Mouse (Mus musculus) liver, adult 2 months (tissue): ENCODE data around the gene Rbmxl2. TPM values are rescaled to one million over a fixed set of nuclear protein-coding genes. Genes with fewer than 3 reads are reported as not detected.

Experiments
- DNase-seq: peaks from one replicate; pipeline ENCODE4 v3.0.0-alpha.2; 2011; ENCODE audit warnings: low read depth, low spot score; ENCODE audit errors: extremely low read depth
- H3K27ac ChIP-seq: fragments of 200-500 bp; replicated peaks from 2 replicates; pipeline ENCODE4 v1.5.1; 2012; ENCODE audit warnings: low read depth, mild to moderate bottlenecking, control low read depth, inconsistent platforms, low read length; ENCODE audit not compliant: insufficient read depth
- H3K27me3 ChIP-seq: fragments of 200-500 bp; 2 replicates; pipeline ENCODE4 v1.6.1; 2012; ENCODE audit warnings: mild to moderate bottlenecking, moderate library complexity, low read length, inconsistent platforms; ENCODE audit not compliant: control insufficient read depth, insufficient read depth
- H3K36me3 ChIP-seq: fragments of 200-500 bp; 2 replicates; pipeline ENCODE4 v1.6.1; 2012; ENCODE audit warnings: low read length, inconsistent platforms; ENCODE audit not compliant: control insufficient read depth, insufficient read depth
- H3K4me1 ChIP-seq: fragments of 200-500 bp; 2 replicates; pipeline ENCODE4 v1.6.1; 2011; ENCODE audit warnings: low read length; ENCODE audit not compliant: control insufficient read depth, insufficient read depth
- H3K4me3 ChIP-seq: fragments of 200-500 bp; 2 replicates; pipeline ENCODE4 v1.5.1; 2011; ENCODE audit warnings: low read depth, mild to moderate bottlenecking, control low read depth, low read length, moderate library complexity; ENCODE audit not compliant: insufficient read depth
- H3K79me2 ChIP-seq: fragments of 200-500 bp; 2 replicates; pipeline ENCODE4 v1.6.1; 2012; ENCODE audit warnings: inconsistent platforms, mild to moderate bottlenecking, low read length, moderate library complexity; ENCODE audit not compliant: control insufficient read depth, insufficient read depth
- H3K9ac ChIP-seq: fragments of 200-500 bp; 2 replicates; pipeline ENCODE4 v1.6.1; 2012; ENCODE audit warnings: low read depth, mild to moderate bottlenecking, control low read depth, inconsistent platforms, low read length
- CTCF ChIP-seq: fragments of 200-500 bp; IDR thresholded peaks from 2 replicates; pipeline ENCODE4 v1.5.1; 2011; ENCODE audit warnings: low read depth, low read length, control low read depth
- POLR2A ChIP-seq: fragments of 200-500 bp; IDR thresholded peaks from 2 replicates; pipeline ENCODE4 v1.6.1; 2011; ENCODE audit warnings: low read length, control low read depth; ENCODE audit not compliant: insufficient read depth; ENCODE audit errors: extremely low read depth
- WGBS: fragments of 180-500 bp; shearing (Covaris S2); methylation state at CpG from one replicate; pipeline ENCODE4 v1.1.7; 2018; 5-methylcytosine and 5-hydroxymethylcytosine counted together
- polyA plus RNA-seq: library from polyadenylated mRNA; depleted of rRNA; stranded (reverse); fragments of >200 nt; gene quantifications from 2 replicates; pipeline ENCODE4 v1.2.3, GENCODE M21; 2012
- total RNA-seq: library from RNA; depleted of rRNA; stranded (reverse); fragments of >200 nt; gene quantifications from 2 replicates; pipeline ENCODE4 v1.2.3, GENCODE M21; 2014

The Rbmxl2 gene
- total and polyA plus RNA-seq, 2 experiments = not detected

- Histone ChIP-seq H3K27ac (no peak overlapping the region), H3K36me3 (no peaks in the 10 kb centered on the region), H3K9ac (no peak overlapping the region), H3K79me2 (no peaks in the 10 kb centered on the region), H3K4me1 (no peaks in the 10 kb centered on the region), H3K27me3 (no peaks in the 10 kb centered on the region; the same call in 1 of the 2 replicates), H3K4me3 (no peak overlapping the region)
- peak; percentile 29 for TF ChIP-seq CTCF
- TF ChIP-seq POLR2A = no peak
- peak; percentile 42 for DNase-seq
These were observed 6.5 kb downstream of the Rbmxl2 start for GRCm38 (mm10) chr7:107215723-107216122.

- no peaks in the 10 kb centered on the region for H3K79me2 ChIP-seq
- TF ChIP-seq POLR2A = no peak
- TF ChIP-seq CTCF = no peak
- no peaks in the 10 kb centered on the region for H3K27me3 ChIP-seq
- H3K36me3 ChIP-seq = no peaks in the 10 kb centered on the region
- no peaks in the 10 kb centered on the region for H3K4me1 ChIP-seq
- H3K9ac ChIP-seq = no peak overlapping the region
- no peak overlapping the region for H3K4me3 ChIP-seq
- no peak for DNase-seq
- WGBS = 63% methylated on average over 2 of the region's 2 CpGs
- no peak overlapping the region for H3K27ac ChIP-seq
These were observed 7.6 kb downstream of the Rbmxl2 start for GRCm38 (mm10) chr7:107216845-107217244.

GRCm38 (mm10) chr7:107236854-107237253 lies 27.6 kb downstream of the Rbmxl2 start:
- TF ChIP-seq POLR2A = no peak
- WGBS = 63% methylated on average over 3 of the region's 3 CpGs
- Histone ChIP-seq H3K4me1 (no peaks in the 10 kb centered on the region), H3K36me3 (no peaks in the 10 kb centered on the region), H3K79me2 (no peaks in the 10 kb centered on the region), H3K9ac (no peak overlapping the region), H3K4me3 (no peak overlapping the region), H3K27ac (no peak overlapping the region), H3K27me3 (no peaks in the 10 kb centered on the region)
- DNase-seq = no peak

GRCm38 (mm10) chr7:107237498-107237897 lies 28.3 kb downstream of the Rbmxl2 start:
- H3K36me3 ChIP-seq = no peaks in the 10 kb centered on the region
- H3K4me3 ChIP-seq = no peak overlapping the region
- DNase-seq = no peak
- H3K9ac ChIP-seq = no peak overlapping the region
- no peaks in the 10 kb centered on the region for H3K27me3 ChIP-seq
- no peak overlapping the region for H3K27ac ChIP-seq
- TF ChIP-seq CTCF (no peak), POLR2A (no peak)
- 64% methylated on average over 3 of the region's 3 CpGs for WGBS
- H3K4me1 ChIP-seq = no peaks in the 10 kb centered on the region
- H3K79me2 ChIP-seq = no peaks in the 10 kb centered on the region

- Histone ChIP-seq H3K4me3 (no peak overlapping the region), H3K4me1 (no peaks in the 10 kb centered on the region), H3K27me3 (no peaks in the 10 kb centered on the region), H3K79me2 (no peaks in the 10 kb centered on the region), H3K27ac (no peak overlapping the region), H3K36me3 (no peaks in the 10 kb centered on the region), H3K9ac (no peak overlapping the region)
- WGBS = 79% methylated on average over 5 of the region's 5 CpGs
- DNase-seq = no peak
- TF ChIP-seq POLR2A (no peak), CTCF (no peak)
These were observed 32.2 kb downstream of the Rbmxl2 start for GRCm38 (mm10) chr7:107241371-107241883.

GRCm38 (mm10) chr7:107250211-107250985 lies 41.2 kb downstream of the Rbmxl2 start:
- no peak for TF ChIP-seq CTCF
- no peak for TF ChIP-seq POLR2A
- 72% methylated on average over 5 of the region's 5 CpGs for WGBS
- Histone ChIP-seq H3K27ac (no peak overlapping the region), H3K4me3 (no peak overlapping the region), H3K36me3 (no peaks in the 10 kb centered on the region), H3K4me1 (no peaks in the 10 kb centered on the region), H3K79me2 (no peaks in the 10 kb centered on the region), H3K9ac (no peak overlapping the region), H3K27me3 (no peaks in the 10 kb centered on the region)
- DNase-seq = no peak
